Mouse (Mus musculus) bone marrow, adult 2 months (tissue): ENCODE measurements at regions not wholly inside any gene's neighbourhood (a gene's known extent, or its start where the extent isn't known, plus 50 kb on each side); places are given as distances from the start of the nearest gene placed in this dataset.

Experiments used
- CTCF ChIP-seq: fragments of 200-500 bp; IDR thresholded peaks from 2 replicates; pipeline ENCODE4 v1.5.1; 2011; ENCODE audit warnings: low read length, control low read depth; ENCODE audit not compliant: control insufficient read depth, insufficient read depth
- POLR2A ChIP-seq: fragments of 200-500 bp; IDR thresholded peaks from 2 replicates; pipeline ENCODE4 v1.6.1; 2011; ENCODE audit warnings: low read depth, mild to moderate bottlenecking, control low read depth, low read length, borderline replicate concordance; ENCODE audit not compliant: control insufficient read depth

DNA sequence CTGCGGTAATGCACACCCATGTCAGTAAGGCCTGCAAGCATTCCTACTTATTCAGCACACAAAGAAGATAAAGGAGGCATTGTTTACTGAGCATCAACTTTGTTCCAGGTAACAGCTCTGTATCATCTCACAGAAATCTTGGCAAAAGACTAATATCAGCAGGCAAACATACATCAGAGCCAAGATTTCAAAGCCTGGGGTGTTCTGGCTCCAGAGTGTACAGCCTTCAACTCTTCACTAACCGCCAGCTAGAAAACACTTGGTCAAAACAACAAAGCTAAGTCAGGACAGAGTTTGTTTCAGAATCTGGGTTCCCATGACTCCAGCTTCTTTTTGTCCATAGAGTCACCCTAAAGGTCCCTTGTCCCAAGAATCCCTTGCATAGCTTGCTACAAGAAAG is 404.6 kb upstream of the Tbl1xr1 start:
- TF ChIP-seq CTCF (no peak), POLR2A (no peak)
